In the genomic region with DNA sequence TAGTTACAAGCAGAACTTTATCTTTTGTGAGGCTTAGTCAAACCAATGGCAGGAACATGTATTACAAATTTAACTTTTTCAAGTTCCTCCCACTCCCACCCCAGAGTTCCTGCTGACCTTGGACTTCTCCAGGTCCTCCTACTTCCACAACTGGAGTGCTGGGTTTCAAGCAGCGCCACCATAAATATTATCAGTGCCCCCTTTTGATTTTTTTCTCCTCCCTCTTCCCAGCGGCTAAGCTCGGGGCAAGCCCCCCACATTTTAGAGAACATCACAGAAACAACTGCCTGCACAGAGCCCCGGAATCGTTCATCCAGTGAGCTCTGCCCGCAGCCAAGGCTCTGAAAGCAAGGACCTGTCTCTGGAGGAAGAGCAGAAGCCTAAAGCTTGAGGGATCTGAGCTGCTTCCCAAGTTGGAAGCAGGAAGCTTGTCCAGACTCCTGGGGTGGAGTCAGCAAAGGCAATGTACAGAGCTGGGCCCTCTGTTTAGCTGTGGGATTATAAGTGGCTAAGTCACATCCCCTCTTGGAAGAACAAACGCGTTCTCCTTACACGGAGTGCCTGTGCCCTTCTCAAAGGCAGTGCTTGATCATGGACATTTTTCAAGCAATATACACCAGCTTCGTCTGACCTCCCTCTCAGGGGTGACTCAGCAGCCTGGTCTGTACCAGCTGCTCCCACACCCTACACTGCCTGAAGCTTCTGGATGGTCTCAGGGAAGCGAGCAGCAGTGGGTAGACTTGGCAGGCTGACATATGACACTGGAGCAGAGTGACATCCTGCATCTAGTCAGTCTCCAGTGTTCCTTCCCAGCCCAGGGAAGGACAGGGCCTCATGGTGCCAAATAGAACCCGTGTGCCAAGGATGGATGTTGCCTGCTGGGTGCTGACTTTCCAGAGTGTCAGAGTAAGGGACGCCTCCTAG, we compare ENCODE assay signal across 8 mouse cellular contexts. TPM values are rescaled to one million over a fixed set of nuclear protein-coding genes. Genes with fewer than 3 reads are reported as not detected.
A peak's percentile ranks its signal among the peaks of the same experiment; 100 is the strongest.
DNase-seq lines count a peak whose midpoint lies in the region; ATAC-seq lines count a peak whose summit lies in the region.
"Had no signal": no experiment of that assay in that cellular context is flagged by ENCODE, and none has a peak within 500 bp of the region (broad histone marks: within the 10 kb centered on the region; RNA-seq: fewer than 3 reads in every experiment).

No protein-coding gene starts in this region.

- DNase-seq in heart, postnatal 25 days (ENCODE audit: low spot score), result no peak
- DNase-seq in 3134 (ENCODE audit: extremely low read depth, insufficient read length, low spot score), result peak; percentile 48
- DNase-seq in MN1 (ENCODE audit: low spot score), result peak; percentile 77
- no peak for DNase-seq in right cerebral cortex, adult 2 months (ENCODE audit: low spot score in 2 of 2)
- DNase-seq in forebrain, embryonic 10.5 days (ENCODE audit: extremely low spot score, low spot score), result no peak
- DNase-seq: thymus, postnatal 14 days had no signal

- no peak overlapping the region for H3K4me3 ChIP-seq in heart, embryonic 15.5 days
- no peak overlapping the region for H3K4me3 ChIP-seq in liver, embryonic 16.5 days (ENCODE audit: low read depth, low read length)
- H3K4me3 ChIP-seq in forebrain, embryonic 10.5 days, result no peak overlapping the region

- intact Hi-C loops in heart, postnatal 25 days (cut with DNase I), result no loop called here

- H3K27ac ChIP-seq in heart, embryonic 15.5 days, result peak overlapping the region; percentile 38
- no peak overlapping the region for H3K27ac ChIP-seq in liver, embryonic 16.5 days (ENCODE audit: low read length)
- no peak overlapping the region for H3K27ac ChIP-seq in forebrain, embryonic 10.5 days

- peak; percentile 56 for ATAC-seq in heart, embryonic 15.5 days (replicated peaks; ENCODE audit: insufficient number of reproducible peaks, insufficient read depth, low FRiP score, low read depth)
- peak; percentile 21; the same call in 1 of the 2 replicates for ATAC-seq in liver, embryonic 16.5 days (ENCODE audit: low read depth)

- H3K27me3 ChIP-seq in heart, embryonic 15.5 days, result no peaks in the 10 kb centered on the region
- no peaks in the 10 kb centered on the region for H3K27me3 ChIP-seq in liver, embryonic 16.5 days (ENCODE audit: control insufficient read depth, insufficient read depth, low read depth, low read length)
- H3K27me3 ChIP-seq in forebrain, embryonic 10.5 days (ENCODE audit: poor library complexity, severe bottlenecking), result no peaks in the 10 kb centered on the region

- H3K36me3 ChIP-seq in heart, embryonic 15.5 days, result no peaks in the 10 kb centered on the region
- no peaks in the 10 kb centered on the region for H3K36me3 ChIP-seq in liver, embryonic 16.5 days (ENCODE audit: control insufficient read depth, insufficient read depth)
- H3K36me3 ChIP-seq in forebrain, embryonic 10.5 days (replicated peaks), result no peaks in the 10 kb centered on the region

- H3K4me2 ChIP-seq in heart, embryonic 15.5 days, result no peak overlapping the region
- H3K4me2 ChIP-seq in liver, embryonic 16.5 days (ENCODE audit: low read depth, low read length), result no peak overlapping the region

- no peaks in the 10 kb centered on the region for H3K9me3 ChIP-seq in heart, embryonic 15.5 days (replicated peaks)
- H3K9me3 ChIP-seq in liver, embryonic 16.5 days (replicated peaks; ENCODE audit: control insufficient read depth, low read length), result no peaks in the 10 kb centered on the region
- no peaks in the 10 kb centered on the region for H3K9me3 ChIP-seq in forebrain, embryonic 10.5 days

- peaks cover 31% of the 10 kb centered on the region for H3K4me1 ChIP-seq in heart, embryonic 15.5 days (replicated peaks)
- peaks cover 10% of the 10 kb centered on the region for H3K4me1 ChIP-seq in liver, embryonic 16.5 days (ENCODE audit: control insufficient read depth, low read depth, low read length)
- H3K4me1 ChIP-seq in forebrain, embryonic 10.5 days, result peaks cover 7% of the 10 kb centered on the region; the same call in 1 of the 2 replicates

- no peak overlapping the region for H3K9ac ChIP-seq in heart, embryonic 15.5 days
- H3K9ac ChIP-seq in liver, embryonic 16.5 days (ENCODE audit: low read depth, low read length), result no peak overlapping the region

- WGBS in heart, embryonic 15.5 days, result 55% methylated on average over 13 of the region's 13 CpGs
- WGBS in liver, embryonic 16.5 days (ENCODE audit: insufficient replicate concordance), result 50% methylated on average over 13 of the region's 13 CpGs
- WGBS in forebrain, embryonic 10.5 days, result 89% methylated on average over 13 of the region's 13 CpGs

RNA-seq across cellular contexts. Expression of gene Psap, which starts 8.0 kb away (rescaled TPM):
- polyA plus RNA-seq in heart, embryonic 15.5 days (2015; fragmentation: Nextera tagmentation; extraction: Ambion mirVana), result 118 and 142 TPM in 2 replicates
- total RNA-seq in heart, postnatal 25 days (2021), result 1,000 to 10,000 TPM in 1 of 2 experiments, 100 to 1,000 TPM in 1; 984 to 1,036 TPM
- polyA plus RNA-seq in liver, embryonic 16.5 days (2015; fragmentation: Nextera tagmentation; extraction: Ambion mirVana), result 82.2 and 83.5 TPM in 2 replicates
- 51.8 and 68.7 TPM in 2 replicates for polyA plus RNA-seq in forebrain, embryonic 10.5 days (2016; fragmentation: Nextera tagmentation; extraction: Ambion mirVana)

RNA-seq across cellular contexts. Expression of gene Chst3, which starts 50.3 kb away (rescaled TPM):
- 0.62 and 1.0 TPM in 2 replicates for polyA plus RNA-seq in heart, embryonic 15.5 days (2015; fragmentation: Nextera tagmentation; extraction: Ambion mirVana)
- total RNA-seq in heart, postnatal 25 days (2021), result under 1 TPM; 0.84 to 0.99 TPM
- 0.22 and 0.27 TPM in 2 replicates for polyA plus RNA-seq in liver, embryonic 16.5 days (2015; fragmentation: Nextera tagmentation; extraction: Ambion mirVana)
- 2.1 and 2.4 TPM in 2 replicates for polyA plus RNA-seq in forebrain, embryonic 10.5 days (2016; fragmentation: Nextera tagmentation; extraction: Ambion mirVana)

Comparison
In these comparisons a context has a peak if more than half of its experiments do, and no peak if none do; other contexts are left out.
1. DNase-seq: peak in 3134 (single experiment) and MN1 (single experiment); none in heart, postnatal 25 days (single experiment), right cerebral cortex, adult 2 months (0 of 2) and forebrain, embryonic 10.5 days (single experiment).